Mouse (Mus musculus) CH12.LX (cell line): ENCODE measurements at regions not wholly inside any gene's neighbourhood (a gene's known extent, or its start where the extent isn't known, plus 50 kb on each side); places are given as distances from the start of the nearest gene placed in this dataset.

ENCODE experiments used
- DNase-seq: peaks from one replicate; pipeline ENCODE4 v3.0.0-alpha.2; 2013; ENCODE audit errors: extremely low read depth
- H3K27ac ChIP-seq: 2 replicates; pipeline ENCODE4 v1.5.1; 2012; ENCODE audit warnings: low read depth, mild to moderate bottlenecking, control low read depth, moderate library complexity; ENCODE audit not compliant: insufficient read depth
- H3K27me3 ChIP-seq: replicated peaks from 2 replicates; pipeline ENCODE3; 2012; ENCODE audit warnings: inconsistent platforms
- H3K36me3 ChIP-seq, 2 experiments: replicated peaks in 1 of 2; 2 replicates each; pipeline versions ENCODE3 to v1.6.1; 2012; ENCODE audit warnings: inconsistent platforms in 1 of 2, low read length in 1 of 2, mild to moderate bottlenecking in 1 of 2, mixed read lengths in 1 of 2, moderate library complexity in 1 of 2; ENCODE audit not compliant: control insufficient read depth in 1 of 2, insufficient read depth in 1 of 2
- H3K4me1 ChIP-seq, 2 experiments: 2 replicates each; pipeline ENCODE4 v1.6.1; 2012; ENCODE audit warnings: inconsistent platforms in 1 of 2, moderate library complexity in 1 of 2; ENCODE audit not compliant: insufficient read depth in 2 of 2, control insufficient read depth in 1 of 2
- H3K4me2 ChIP-seq: 2 replicates; pipeline ENCODE4 v1.6.1; 2012; ENCODE audit warnings: low read depth, mild to moderate bottlenecking, control low read depth; ENCODE audit not compliant: poor library complexity, insufficient read depth, severe bottlenecking
- H3K4me3 ChIP-seq, 3 experiments: fragments of 150-350 bp in 1 of 3; sonication (generic) in 1 of 3; replicated peaks in 1 of 3; 2 replicates each; pipeline versions ENCODE3 to v1.5.1; 2011 to 2012; ENCODE audit warnings: low read depth in 2 of 3, low read length in 2 of 3, mild to moderate bottlenecking in 2 of 3, moderate library complexity in 2 of 3, control low read depth in 1 of 3, improper control_type of control experiment in 1 of 3, inconsistent platforms in 1 of 3, mixed read lengths in 1 of 3; ENCODE audit not compliant: poor library complexity in 1 of 3
- H3K79me2 ChIP-seq: replicated peaks from 2 replicates; pipeline ENCODE4 v1.6.1; 2012; ENCODE audit warnings: mild to moderate bottlenecking, moderate library complexity; ENCODE audit not compliant: control insufficient read depth, poor library complexity, insufficient read depth, severe bottlenecking; ENCODE audit errors: extremely low read depth
- H3K9ac ChIP-seq: 2 replicates; pipeline ENCODE4 v1.6.1; 2012; ENCODE audit warnings: low read depth, mild to moderate bottlenecking, control low read depth, moderate library complexity; ENCODE audit not compliant: insufficient read depth
- H3K9me3 ChIP-seq: replicated peaks from 2 replicates; pipeline ENCODE3; 2012; ENCODE audit warnings: low read length, inconsistent platforms, mixed read lengths
- BHLHE40 ChIP-seq: IDR thresholded peaks from 2 replicates; pipeline ENCODE4 v1.6.1; 2011; ENCODE audit warnings: mild to moderate bottlenecking, low read depth, low read length, improper control_type of control experiment
- CHD1 ChIP-seq: IDR thresholded peaks from 2 replicates; pipeline ENCODE4 v1.6.1; 2012; ENCODE audit warnings: low read depth, low read length, improper control_type of control experiment, inconsistent platforms
- CTCF ChIP-seq, 2 experiments: IDR thresholded peaks in 1 of 2; conservative IDR thresholded peaks in 1 of 2; 2 replicates each; pipeline ENCODE4 v1.5.1; 2011 to 2012; ENCODE audit warnings: low read depth in 2 of 2, low read length in 2 of 2, improper control_type of control experiment in 1 of 2, inconsistent platforms in 1 of 2, mild to moderate bottlenecking in 1 of 2, moderate library complexity in 1 of 2
- E2F4 ChIP-seq: IDR thresholded peaks from 2 replicates; pipeline ENCODE4 v1.6.1; 2011; ENCODE audit warnings: low read depth, low read length, improper control_type of control experiment; ENCODE audit not compliant: insufficient replicate concordance
- EP300 ChIP-seq: IDR thresholded peaks from 2 replicates; pipeline ENCODE4 v1.6.1; 2011; ENCODE audit warnings: low read length, improper control_type of control experiment
- ETS1 ChIP-seq: conservative IDR thresholded peaks from 2 replicates; pipeline ENCODE4 v1.6.1; 2012; ENCODE audit warnings: low read depth, mild to moderate bottlenecking, inconsistent platforms, low read length, improper control_type of control experiment, moderate library complexity
- GABPA ChIP-seq: IDR thresholded peaks from 2 replicates; pipeline ENCODE4 v1.6.1; 2012; ENCODE audit warnings: low read depth, low read length, improper control_type of control experiment, inconsistent platforms; ENCODE audit not compliant: insufficient replicate concordance
- IRF4 ChIP-seq: IDR thresholded peaks from 2 replicates; pipeline ENCODE4 v1.6.1; 2014; ENCODE audit warnings: low read depth, mild to moderate bottlenecking, inconsistent platforms, low read length, improper control_type of control experiment
- JUN ChIP-seq: IDR thresholded peaks from 2 replicates; pipeline ENCODE4 v1.6.1; 2011; ENCODE audit warnings: low read depth, mild to moderate bottlenecking, low read length, improper control_type of control experiment, moderate library complexity; ENCODE audit not compliant: insufficient read depth
- KAT2A ChIP-seq: IDR thresholded peaks from 2 replicates; pipeline ENCODE4 v1.6.1; 2012; ENCODE audit warnings: low read length, improper control_type of control experiment, inconsistent platforms; ENCODE audit not compliant: insufficient replicate concordance
- MAFK ChIP-seq: IDR thresholded peaks from 2 replicates; pipeline ENCODE4 v1.6.1; 2011; ENCODE audit warnings: low read length, improper control_type of control experiment; ENCODE audit not compliant: insufficient replicate concordance
- MAZ ChIP-seq: IDR thresholded peaks from 2 replicates; pipeline ENCODE4 v1.6.1; 2012; ENCODE audit warnings: low read depth, mild to moderate bottlenecking, inconsistent platforms, low read length, improper control_type of control experiment, moderate library complexity
- MYC ChIP-seq: IDR thresholded peaks from 2 replicates; pipeline ENCODE4 v1.6.1; 2011; ENCODE audit warnings: low read depth, mild to moderate bottlenecking, improper control_type of control experiment, low read length
- POLR2A ChIP-seq: IDR thresholded peaks from 2 replicates; pipeline ENCODE4 v1.6.1; 2011; ENCODE audit warnings: low read depth, mild to moderate bottlenecking, improper control_type of control experiment, low read length
- POLR2AphosphoS2 ChIP-seq: IDR thresholded peaks from 2 replicates; pipeline ENCODE4 v1.6.1; 2011; ENCODE audit warnings: low read depth, low read length, improper control_type of control experiment
- RAD21 ChIP-seq: IDR thresholded peaks from 2 replicates; pipeline ENCODE4 v1.6.1; 2011; ENCODE audit warnings: low read depth, mild to moderate bottlenecking, low read length, improper control_type of control experiment, moderate library complexity
- RCOR1 ChIP-seq: conservative IDR thresholded peaks from 2 replicates; pipeline ENCODE4 v1.6.1; 2012; ENCODE audit warnings: low read depth, mild to moderate bottlenecking, inconsistent platforms, low read length, improper control_type of control experiment
- SMC3 ChIP-seq: IDR thresholded peaks from 2 replicates; pipeline ENCODE4 v1.6.1; 2011; ENCODE audit warnings: low read depth, low read length, improper control_type of control experiment
- UBTF ChIP-seq: IDR thresholded peaks from 2 replicates; pipeline ENCODE4 v1.6.1; 2012; ENCODE audit warnings: low read depth, mild to moderate bottlenecking, inconsistent platforms, low read length, improper control_type of control experiment, moderate library complexity
- USF2 ChIP-seq: conservative IDR thresholded peaks from 2 replicates; pipeline ENCODE4 v1.6.1; 2011; ENCODE audit warnings: low read depth, low read length, improper control_type of control experiment
- ZC3H11A ChIP-seq: IDR thresholded peaks from 2 replicates; pipeline ENCODE4 v1.6.1; 2012; ENCODE audit warnings: low read depth, mild to moderate bottlenecking, inconsistent platforms, low read length, improper control_type of control experiment
- ZKSCAN1 ChIP-seq: IDR thresholded peaks from 2 replicates; pipeline ENCODE4 v1.6.1; 2012; ENCODE audit warnings: low read depth, inconsistent platforms, low read length, improper control_type of control experiment, borderline replicate concordance
- ZMIZ1 ChIP-seq: IDR thresholded peaks from 2 replicates; pipeline ENCODE4 v1.6.1; 2012; ENCODE audit warnings: low read depth, mild to moderate bottlenecking, inconsistent platforms, low read length, improper control_type of control experiment
- ZNF384 ChIP-seq: IDR thresholded peaks from 2 replicates; pipeline ENCODE4 v1.6.1; 2012; ENCODE audit warnings: low read depth, low read length, improper control_type of control experiment, inconsistent platforms
- dilution Hi-C: fragments of 300-500 bp; cut with MboI; formaldehyde crosslinking; loops from 2 replicates; pipeline ENCODE4 v1.14.3; 2020; ENCODE audit warnings: low sequenced_read_pairs; ENCODE audit not compliant: extremely low pct_unique_long_range_greater_than_20kb, extremely low pct_ligation_motif_present
- in situ Hi-C: fragments of 300-500 bp; cut with MboI; formaldehyde crosslinking; loops from 3 replicates; pipeline ENCODE4 v1.14.3; 2019; ENCODE audit warnings: low sequenced_read_pairs, low pct_ligation_motif_present, low pct_unique_long_range_greater_than_20kb, mixed read lengths

DNA sequence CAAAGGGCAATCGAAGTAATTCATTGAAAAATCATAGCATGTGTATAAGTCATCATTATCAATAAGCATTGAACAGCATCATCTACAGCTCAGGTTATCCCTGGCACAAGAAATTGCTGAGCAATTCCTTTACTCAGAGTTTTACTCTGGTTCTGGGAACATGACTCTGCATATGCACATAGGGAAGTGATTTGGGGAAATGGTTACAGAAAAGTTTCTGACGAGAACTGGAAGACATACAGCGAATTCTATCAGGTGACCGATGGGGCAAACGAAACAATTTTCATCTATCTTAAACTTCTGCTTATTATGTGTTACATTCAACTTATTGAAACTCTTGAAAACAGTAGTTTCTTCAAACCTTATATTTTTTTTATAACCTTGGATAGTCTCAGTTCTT, 284.8 kb upstream of the Nudt12 start:
- Histone ChIP-seq H3K9ac (no peak overlapping the region), H3K27me3 (no peaks in the 10 kb centered on the region), H3K4me2 (no peak overlapping the region), H3K27ac (no peak overlapping the region), H3K36me3 (no peaks in the 10 kb centered on the region), H3K4me1 (no peaks in the 10 kb centered on the region), H3K4me3 (no peak overlapping the region), H3K9me3 (peaks cover 1% of the 10 kb centered on the region), H3K79me2 (no peaks in the 10 kb centered on the region)
- TF ChIP-seq GABPA (no peak), ZMIZ1 (no peak), ZKSCAN1 (no peak), KAT2A (no peak), RCOR1 (no peak), MAZ (no peak), ZC3H11A (no peak), E2F4 (no peak), POLR2AphosphoS2 (no peak), BHLHE40 (no peak), ZNF384 (no peak), MYC (no peak), CTCF (conservative IDR thresholded peaks at IDR 0.05 in 1 of 2, IDR thresholded peaks at IDR 0.05 in 1 of 2; ENCODE audit: low read depth in 2 of 2, low read length in 2 of 2) (no peak), CHD1 (no peak), SMC3 (no peak), USF2 (no peak)
- no peak for DNase-seq
- dilution Hi-C loops: no loop called here
- in situ Hi-C loops: no loop called here

DNA sequence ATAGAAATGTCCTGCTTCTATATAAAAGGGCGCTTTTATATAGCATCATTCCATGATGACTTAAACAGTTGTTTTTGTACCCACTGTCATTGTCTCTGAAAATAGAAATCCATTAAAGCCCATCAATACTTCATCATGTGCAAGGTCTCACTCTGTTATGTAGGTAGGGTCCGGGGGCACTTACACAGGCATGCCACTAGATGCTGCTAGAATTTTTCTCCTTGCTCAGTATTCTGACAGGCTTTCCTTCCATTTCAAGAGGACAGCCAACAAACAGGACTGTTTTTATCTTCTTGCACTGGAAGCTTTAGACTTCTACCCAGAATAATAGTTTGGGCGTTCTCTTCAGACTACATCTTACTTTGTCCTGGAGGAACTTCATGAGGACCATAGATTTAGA, 268.2 kb upstream of the Nudt12 start:
- H3K9ac ChIP-seq: no peak overlapping the region
- TF ChIP-seq ETS1 (no peak), POLR2AphosphoS2 (no peak), SMC3 (0 out of 2 replicates have a peak, but pooled peaks have one; percentile 11), UBTF (no peak), POLR2A (no peak), EP300 (no peak), IRF4 (no peak), MAFK (no peak), RAD21 (peak; percentile 38), CTCF (conservative IDR thresholded peaks at IDR 0.05 in 1 of 2, IDR thresholded peaks at IDR 0.05 in 1 of 2; ENCODE audit: low read depth in 2 of 2, low read length in 2 of 2) (peak in 1 of 2 experiments; percentile 38; a peak in 2 of 4 replicates), KAT2A (no peak), JUN (no peak)
- H3K27me3 ChIP-seq: no peaks in the 10 kb centered on the region
- no peaks in the 10 kb centered on the region for H3K36me3 ChIP-seq
- no peak overlapping the region for H3K4me2 ChIP-seq
- dilution Hi-C loops (no loop called here), in situ Hi-C loops (no loop called here)
- no peak overlapping the region for H3K4me3 ChIP-seq
- no peak overlapping the region for H3K27ac ChIP-seq
- peak; percentile 16 for DNase-seq
- H3K9me3 ChIP-seq: peaks cover 3% of the 10 kb centered on the region
- no peaks in the 10 kb centered on the region for H3K79me2 ChIP-seq
- H3K4me1 ChIP-seq: no peaks in the 10 kb centered on the region
